Mouse (Mus musculus): ENCODE data around the gene Zfp113. TPM values are rescaled to one million over a fixed set of nuclear protein-coding genes. Genes with fewer than 3 reads are reported as not detected.
A peak's percentile ranks its signal among the peaks of the same experiment; 100 is the strongest.
"Not testable (repeated sequence)": the region's sequence is repeated elsewhere in the genome, so short reads cannot be mapped to it uniquely, and the experiment has no call there.

Zfp113 gene
- total RNA-seq, 1 experiment from 2014 or later = 6.4 TPM

DNA sequence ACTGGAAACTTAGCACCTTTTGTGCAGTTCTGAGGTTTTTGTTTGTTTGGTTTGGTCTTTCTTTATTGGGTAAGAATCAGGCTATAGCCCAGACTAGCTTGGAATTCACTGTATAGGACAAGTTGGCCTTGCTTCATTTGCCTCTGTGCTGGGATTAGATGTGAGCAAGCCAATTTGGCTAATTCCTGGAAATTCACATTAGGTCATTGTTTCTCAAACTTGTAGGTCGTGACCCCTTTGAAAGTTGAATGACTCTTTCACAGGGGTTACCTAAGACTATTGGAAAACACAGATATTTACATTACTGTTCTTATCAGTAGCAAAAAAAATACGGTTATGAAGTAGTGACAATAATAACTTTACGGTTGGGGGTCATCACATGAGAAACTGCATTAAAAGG is 1.2 kb downstream of the Zfp113 start:
- ATAC-seq (ENCODE audit: extremely low read depth, insufficient number of reproducible peaks, low FRiP score, poor library complexity, severe bottlenecking) = no peak

DNA sequence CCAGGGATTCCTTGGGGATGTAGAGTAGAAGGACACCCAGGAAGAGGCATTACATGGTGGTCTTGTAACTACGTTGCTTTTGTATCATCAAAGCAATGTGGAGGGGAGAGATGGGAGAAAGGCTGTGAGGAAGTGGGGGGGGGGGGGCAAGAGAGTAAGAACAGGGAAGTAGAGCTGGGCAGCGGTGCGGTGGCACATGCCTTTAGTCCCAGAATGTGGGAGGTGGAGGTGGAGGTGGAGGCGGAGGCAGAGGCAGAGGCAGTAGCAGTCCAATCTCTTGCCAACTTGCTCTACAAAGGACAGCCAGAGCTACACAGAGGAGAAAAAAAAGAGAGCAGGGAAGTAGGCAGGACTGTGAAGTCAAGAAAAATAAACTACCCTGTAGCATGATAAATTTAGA is 17.0 kb downstream of the Zfp113 start:
- no peak for ATAC-seq (ENCODE audit: extremely low read depth, insufficient number of reproducible peaks, low FRiP score, poor library complexity, severe bottlenecking)

DNA sequence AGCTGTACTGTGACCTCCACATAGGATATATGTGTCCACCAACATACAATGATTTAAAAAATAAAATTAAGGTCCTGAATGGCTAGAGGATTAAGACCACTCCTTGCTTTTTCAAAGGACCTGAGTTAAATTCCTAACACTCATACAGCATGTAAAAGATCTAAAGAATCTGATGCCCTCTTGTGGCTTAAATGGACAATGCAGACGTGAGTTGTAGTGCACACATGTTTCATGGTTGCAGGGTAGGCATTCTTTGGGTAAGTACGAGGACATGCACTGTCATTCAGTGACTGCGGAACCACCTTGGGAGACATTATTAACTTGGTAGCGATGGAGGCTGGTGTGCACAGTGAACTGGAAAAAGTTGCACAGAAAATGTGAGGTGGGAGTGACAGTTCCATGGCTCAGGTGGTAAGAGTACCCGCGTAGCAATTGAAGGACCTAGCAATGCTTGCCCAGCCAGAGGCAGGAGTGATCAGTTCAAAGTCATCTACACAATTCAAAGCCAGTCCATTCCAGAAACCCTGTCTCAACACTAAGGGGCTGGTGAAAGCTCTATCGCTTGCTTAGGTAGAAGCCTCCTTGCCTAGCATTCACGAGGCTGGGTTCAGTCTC is 17.5 kb downstream of the Zfp113 start:
- peak; percentile 48; the same call in 1 of the 2 replicates for ATAC-seq (ENCODE audit: extremely low read depth, insufficient number of reproducible peaks, low FRiP score, poor library complexity, severe bottlenecking)

GRCm38 (mm10) chr5:138137257-138137656 is 18.3 kb downstream of the Zfp113 start:
- no peak for ATAC-seq (ENCODE audit: extremely low read depth, insufficient number of reproducible peaks, low FRiP score, poor library complexity, severe bottlenecking)

DNA sequence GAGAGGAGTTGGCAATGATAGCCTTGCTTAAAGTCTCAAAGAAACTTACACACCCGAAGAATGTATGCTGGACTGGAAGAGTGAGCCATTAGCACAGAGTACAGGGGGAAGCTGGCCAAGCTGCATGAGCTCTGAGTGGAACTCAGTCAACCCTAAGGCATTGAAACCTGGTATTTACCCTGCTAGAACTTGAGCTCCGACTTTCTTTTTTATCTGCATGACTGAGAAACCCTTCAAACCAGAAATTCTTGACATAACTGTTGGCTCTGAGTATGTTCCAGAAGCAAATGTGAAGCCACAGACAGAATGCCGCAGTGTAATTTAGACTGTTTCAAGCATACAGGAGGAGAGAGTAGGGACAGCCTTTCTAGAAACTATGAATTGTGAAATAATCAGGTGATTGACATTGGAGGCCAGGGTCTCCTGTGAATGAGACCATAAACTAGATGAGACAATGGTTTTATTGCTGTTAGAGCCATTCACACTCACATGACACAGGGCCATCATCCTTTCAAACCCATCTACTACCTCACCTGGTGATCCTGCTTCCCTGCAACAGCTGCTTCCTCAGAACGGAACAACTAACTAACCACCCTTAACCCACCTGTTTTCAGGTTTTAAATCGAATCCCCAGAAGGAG is 23.0 kb downstream of the Zfp113 start:
- no peak for ATAC-seq (ENCODE audit: extremely low read depth, insufficient number of reproducible peaks, low FRiP score, poor library complexity, severe bottlenecking)

DNA sequence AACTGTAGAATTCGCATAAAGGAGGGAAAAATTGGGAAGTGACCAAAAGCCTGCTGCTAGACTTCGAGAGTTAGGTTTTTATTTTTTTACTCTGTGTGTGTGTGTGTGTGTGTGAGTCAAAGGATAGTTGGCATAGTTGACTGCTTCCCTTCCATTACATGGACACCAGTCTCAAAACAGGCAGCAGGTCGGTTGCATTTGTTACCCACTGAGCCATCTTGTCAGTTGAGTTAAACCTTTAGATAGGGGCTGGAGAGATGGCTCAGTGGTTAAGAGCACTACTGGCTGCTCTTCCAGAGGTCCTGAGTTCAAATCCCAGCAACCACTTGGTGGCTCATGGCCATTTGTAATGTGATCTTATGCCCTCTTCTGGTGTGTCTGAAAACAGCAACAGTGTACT is 37.5 kb downstream of the Zfp113 start:
- ATAC-seq (ENCODE audit: extremely low read depth, insufficient number of reproducible peaks, low FRiP score, poor library complexity, severe bottlenecking) = no peak

- ATAC-seq (ENCODE audit: extremely low read depth, insufficient number of reproducible peaks, low FRiP score, poor library complexity, severe bottlenecking) = no peak
Measured at GRCm38 (mm10) chr5:138117199-138118015, 38.1 kb downstream of the Zfp113 start.

GRCm38 (mm10) chr5:138116255-138117198 is 39.0 kb downstream of the Zfp113 start, which contains the start of gene Zscan21:
Gene Zscan21 (plus strand): TSS chr5:138116903.
- peak; percentile 97 for ATAC-seq (ENCODE audit: extremely low read depth, insufficient number of reproducible peaks, low FRiP score, poor library complexity, severe bottlenecking)

GRCm38 (mm10) chr5:138109847-138110396 is 45.6 kb downstream of the Zfp113 start:
- not testable (repeated sequence) for ATAC-seq (ENCODE audit: extremely low read depth, insufficient number of reproducible peaks, low FRiP score, poor library complexity, severe bottlenecking)

- no peak for ATAC-seq (ENCODE audit: extremely low read depth, insufficient number of reproducible peaks, low FRiP score, poor library complexity, severe bottlenecking)
Measured at GRCm38 (mm10) chr5:138107130-138107529, 48.4 kb downstream of the Zfp113 start.

DNA sequence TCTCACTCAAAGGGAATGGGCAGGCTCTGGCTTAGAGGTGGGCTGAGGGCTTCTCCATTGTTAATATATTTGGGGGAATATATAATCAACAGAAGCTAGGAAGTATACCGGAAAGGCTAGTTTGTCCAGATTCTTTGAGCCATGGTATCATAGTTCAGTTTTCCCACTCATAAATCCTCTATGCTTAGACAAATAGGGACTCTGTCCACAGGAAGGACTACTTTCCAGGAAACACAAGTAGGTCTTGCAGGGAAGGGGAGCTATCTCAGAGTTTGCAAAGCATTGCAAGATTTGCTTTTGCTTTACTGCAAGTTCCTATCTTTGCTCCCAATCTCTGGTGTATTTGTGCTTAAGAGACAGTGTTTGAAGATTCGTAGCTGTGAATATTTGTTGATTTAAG is 50.6 kb downstream of the Zfp113 start:
- ATAC-seq (ENCODE audit: extremely low read depth, insufficient number of reproducible peaks, low FRiP score, poor library complexity, severe bottlenecking) = no peak

- ATAC-seq (ENCODE audit: extremely low read depth, insufficient number of reproducible peaks, low FRiP score, poor library complexity, severe bottlenecking) = no peak
Measured at GRCm38 (mm10) chr5:138094474-138094873, 61.1 kb downstream of the Zfp113 start.

DNA sequence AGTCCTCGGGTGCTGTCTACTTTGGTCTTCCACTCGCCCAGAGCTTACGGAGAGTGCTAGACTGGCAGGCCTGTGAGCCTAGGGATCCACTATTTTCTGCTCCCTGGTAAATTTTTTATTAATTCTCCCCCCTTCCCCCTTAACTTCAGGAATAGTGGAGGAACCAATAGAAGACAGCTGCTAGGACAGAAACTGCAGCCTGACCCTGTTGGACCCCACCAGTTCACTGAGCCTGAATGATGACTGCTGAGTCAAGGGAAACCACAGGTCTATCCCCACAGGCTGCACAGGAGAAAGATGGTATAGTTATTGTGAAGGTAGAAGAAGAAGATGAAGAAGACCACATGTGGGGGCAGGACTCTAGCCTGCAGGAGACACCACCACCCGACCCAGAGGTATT is 62.8 kb downstream of the Zfp113 start:
- no peak for ATAC-seq (ENCODE audit: extremely low read depth, insufficient number of reproducible peaks, low FRiP score, poor library complexity, severe bottlenecking)

- no peak for ATAC-seq (ENCODE audit: extremely low read depth, insufficient number of reproducible peaks, low FRiP score, poor library complexity, severe bottlenecking)
Measured at GRCm38 (mm10) chr5:138090737-138091136, 64.8 kb downstream of the Zfp113 start.

GRCm38 (mm10) chr5:138090271-138090670 is 65.3 kb downstream of the Zfp113 start:
- no peak for ATAC-seq (ENCODE audit: extremely low read depth, insufficient number of reproducible peaks, low FRiP score, poor library complexity, severe bottlenecking)
